Mouse (Mus musculus) small intestine, adult 2 months (tissue): ENCODE measurements around the gene Olfr1044. TPM values are rescaled to one million over a fixed set of nuclear protein-coding genes. Genes with fewer than 3 reads are reported as not detected.

Source experiments
- H3K27ac ChIP-seq: fragments of 200-500 bp; 2 replicates; pipeline ENCODE4 v1.5.1; 2012; ENCODE audit warnings: low read depth, low read length, control low read depth, inconsistent platforms; ENCODE audit not compliant: insufficient read depth
- H3K27me3 ChIP-seq: fragments of 200-500 bp; 2 replicates; pipeline ENCODE4 v1.6.1; 2012; ENCODE audit warnings: mild to moderate bottlenecking, moderate library complexity, low read length, inconsistent platforms; ENCODE audit not compliant: control insufficient read depth, insufficient read depth
- H3K36me3 ChIP-seq: fragments of 200-500 bp; 2 replicates; pipeline ENCODE4 v1.6.1; 2012; ENCODE audit warnings: mild to moderate bottlenecking, low read length, control low read depth, inconsistent platforms; ENCODE audit not compliant: control insufficient read depth, insufficient read depth
- H3K4me1 ChIP-seq: fragments of 200-500 bp; 2 replicates; pipeline ENCODE4 v1.6.1; 2012; ENCODE audit warnings: low read length, inconsistent platforms, mixed read lengths; ENCODE audit not compliant: control insufficient read depth, insufficient read depth, insufficient read length
- H3K4me3 ChIP-seq: fragments of 200-500 bp; 2 replicates; pipeline ENCODE4 v1.5.1; 2012; ENCODE audit warnings: low read depth, mild to moderate bottlenecking, control low read depth, inconsistent platforms, low read length, moderate library complexity
- CTCF ChIP-seq: fragments of 200-500 bp; IDR thresholded peaks from 2 replicates; pipeline ENCODE4 v1.5.1; 2012; ENCODE audit warnings: low read depth, mild to moderate bottlenecking, control low read depth, inconsistent platforms, low read length, moderate library complexity, mixed read lengths; ENCODE audit not compliant: insufficient replicate concordance, insufficient read length; ENCODE audit errors: extremely low read depth
- POLR2A ChIP-seq: fragments of 200-500 bp; IDR thresholded peaks from 2 replicates; pipeline ENCODE4 v1.6.1; 2012; ENCODE audit warnings: low read depth, mild to moderate bottlenecking, control low read depth, inconsistent platforms, low read length, moderate library complexity
- WGBS: fragments of 180-500 bp; shearing (Covaris S2); methylation state at CpG from one replicate; pipeline ENCODE4 v1.1.7; 2018; 5-methylcytosine and 5-hydroxymethylcytosine counted together
- polyA plus RNA-seq: library from polyadenylated mRNA; depleted of rRNA; stranded (reverse); fragments of >200 nt; gene quantifications from 2 replicates; pipeline ENCODE4 v1.2.3, GENCODE M21; 2012; rRNA removed

The Olfr1044 gene
- polyA plus RNA-seq, 1 experiment, result not detected

GRCm38 (mm10) chr2:86161738-86162137 is 15.9 kb downstream of the Olfr1044 start, which contains the start of gene Olfr1042:
Gene Olfr1042, minus strand, starts transcription at chr2:86161838.
- TF ChIP-seq CTCF (no peak), POLR2A (no peak)
- Histone ChIP-seq H3K4me1 (no peaks in the 10 kb centered on the region), H3K4me3 (no peak within 1 kb of the TSS), H3K36me3 (no peaks in the 10 kb centered on the region), H3K27me3 (no peaks in the 10 kb centered on the region), H3K27ac (no peak within 1 kb of the TSS)
- 84% methylated on average over 2 of the region's 2 CpGs for WGBS

- Histone ChIP-seq H3K4me3 (no peak within 1 kb of the TSS), H3K36me3 (no peaks in the 10 kb centered on the region), H3K27ac (no peak within 1 kb of the TSS), H3K4me1 (no peaks in the 10 kb centered on the region), H3K27me3 (no peaks in the 10 kb centered on the region)
- no peak for TF ChIP-seq POLR2A
- WGBS, result 79% methylated on average over 1 of the region's 1 CpGs
Measured at GRCm38 (mm10) chr2:86146632-86147031, 31.0 kb downstream of the Olfr1044 start, which contains the start of gene Olfr1040. Gene Olfr1040, minus strand, starts transcription at chr2:86146732.

- no peak within 1 kb of the TSS for H3K4me3 ChIP-seq
- TF ChIP-seq CTCF (no peak), POLR2A (no peak)
- no peaks in the 10 kb centered on the region for H3K27me3 ChIP-seq
- no peaks in the 10 kb centered on the region for H3K4me1 ChIP-seq
- WGBS, result 92% methylated on average over 1 of the region's 1 CpGs
- no peak within 1 kb of the TSS for H3K27ac ChIP-seq
- H3K36me3 ChIP-seq, result no peaks in the 10 kb centered on the region
Measured at GRCm38 (mm10) chr2:86135828-86136227, 41.8 kb downstream of the Olfr1044 start, which contains the start of gene Olfr1039. Gene Olfr1039, minus strand, starts transcription at chr2:86135928.

Other genes starting within 250 kb of the Olfr1044 start
- gene Olfr1028, start 227.4 kb downstream of the Olfr1044 start, polyA plus RNA-seq, result not detected in 2 replicates
- not detected in 2 replicates for gene Olfr1029, start 203.9 kb downstream of the Olfr1044 start, polyA plus RNA-seq
- not detected in 2 replicates for gene Olfr1030, start 198.5 kb downstream of the Olfr1044 start, polyA plus RNA-seq
- gene Olfr1031, start 187.5 kb downstream of the Olfr1044 start, polyA plus RNA-seq, result not detected in 2 replicates
- not detected in 2 replicates for gene Olfr1032, start 172.3 kb downstream of the Olfr1044 start, polyA plus RNA-seq
- 0.06 TPM in 1 of 2 replicates, not detected in the other for gene Olfr1033, start 157.2 kb downstream of the Olfr1044 start, polyA plus RNA-seq
- 0.03 TPM in 1 of 2 replicates, not detected in the other for gene Olfr1034, start 132.0 kb downstream of the Olfr1044 start, polyA plus RNA-seq
- gene Olfr1036, start 103.8 kb downstream of the Olfr1044 start, polyA plus RNA-seq, result not detected in 2 replicates
- not detected in 2 replicates for gene Olfr1037, start 90.4 kb downstream of the Olfr1044 start, polyA plus RNA-seq
- gene Olfr1039, start 41.9 kb downstream of the Olfr1044 start, polyA plus RNA-seq, result not detected in 2 replicates
- gene Olfr1040, start 31.1 kb downstream of the Olfr1044 start, polyA plus RNA-seq, result not detected in 2 replicates
- not detected in 2 replicates for gene Olfr1042, start 16.0 kb downstream of the Olfr1044 start, polyA plus RNA-seq
- gene Olfr1043, start 10.3 kb downstream of the Olfr1044 start, polyA plus RNA-seq, result not detected in 2 replicates
- not detected in 2 replicates for gene Olfr52, start 7.9 kb upstream of the Olfr1044 start, polyA plus RNA-seq
- gene Olfr1045, start 25.2 kb upstream of the Olfr1044 start, polyA plus RNA-seq, result not detected in 2 replicates
- gene Olfr1046, start 41.5 kb upstream of the Olfr1044 start, polyA plus RNA-seq, result not detected in 2 replicates
- gene Olfr1047, start 53.6 kb upstream of the Olfr1044 start, polyA plus RNA-seq, result not detected in 2 replicates
- not detected in 2 replicates for gene Olfr1048, start 62.5 kb upstream of the Olfr1044 start, polyA plus RNA-seq
- not detected in 2 replicates for gene Olfr1049, start 80.5 kb upstream of the Olfr1044 start, polyA plus RNA-seq
- not detected in 2 replicates for gene Olfr1051, start 101.3 kb upstream of the Olfr1044 start, polyA plus RNA-seq
- gene Olfr1052, start 114.6 kb upstream of the Olfr1044 start, polyA plus RNA-seq, result not detected in 2 replicates
- not detected in 2 replicates for gene Olfr1053, start 137.5 kb upstream of the Olfr1044 start, polyA plus RNA-seq
- gene Olfr1054, start 157.6 kb upstream of the Olfr1044 start, polyA plus RNA-seq, result not detected in 2 replicates
- not detected in 2 replicates for gene Olfr1055, start 172.5 kb upstream of the Olfr1044 start, polyA plus RNA-seq
- not detected in 2 replicates for gene Olfr1056, start 184.6 kb upstream of the Olfr1044 start, polyA plus RNA-seq
- gene Olfr1057, start 200.6 kb upstream of the Olfr1044 start, polyA plus RNA-seq, result not detected in 2 replicates
- not detected in 2 replicates for gene Olfr1058, start 210.7 kb upstream of the Olfr1044 start, polyA plus RNA-seq
- not detected in 2 replicates for gene Olfr1061, start 236.2 kb upstream of the Olfr1044 start, polyA plus RNA-seq
- gene Olfr1062, start 248.9 kb upstream of the Olfr1044 start, polyA plus RNA-seq, result not detected in 2 replicates